Mouse (Mus musculus) adrenal gland, postnatal 4 days (tissue): ENCODE results near the gene Wnt5b. TPM values are rescaled to one million over a fixed set of nuclear protein-coding genes. Genes with fewer than 3 reads are reported as not detected.

Source experiments
- DNase-seq, 2 experiments: peaks; one replicate each; pipeline ENCODE4 v3.0.0; 2021 to 2022; ENCODE audit warnings: low spot score in 2 of 2, mixed read lengths in 2 of 2
- total RNA-seq, 2 experiments: library from RNA; stranded (reverse); gene quantifications; 2 replicates each; pipeline ENCODE4 v1.2.3; 2021

Wnt5b gene
- total RNA-seq, 2 experiments from 2014 or later = 4.5 to 6.2 TPM

- no peak for DNase-seq
Observed at GRCm38 (mm10) chr6:119418392-119419251, 125.5 kb downstream of the Wnt5b start.

DNA sequence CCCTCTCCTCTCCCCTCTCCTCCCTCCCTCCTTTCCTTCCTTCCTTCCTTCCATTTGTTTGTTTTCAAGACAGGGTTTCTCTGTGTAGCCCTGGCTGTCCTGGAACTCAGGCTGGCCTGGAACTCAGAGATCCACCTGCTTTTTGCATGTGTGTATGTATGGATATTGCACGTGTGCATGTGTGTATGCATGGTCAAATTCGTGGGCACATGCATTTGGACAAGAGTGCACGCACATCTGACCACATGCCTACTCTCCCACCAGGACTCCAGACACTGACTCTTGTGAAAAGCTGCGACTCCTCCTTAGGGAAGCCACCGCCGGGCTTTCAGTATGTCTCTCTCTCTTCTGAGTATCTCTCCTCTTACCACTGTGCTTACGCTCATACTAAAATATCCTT is 126.3 kb downstream of the Wnt5b start:
- no peak for DNase-seq

GRCm38 (mm10) chr6:119417354-119417753 is 126.8 kb downstream of the Wnt5b start, which contains the start of gene Adipor2:
TSS of gene Adipor2 (minus strand) at chr6:119417704.
- peak in 1 of 2 experiments; percentile 37 for DNase-seq

DNA sequence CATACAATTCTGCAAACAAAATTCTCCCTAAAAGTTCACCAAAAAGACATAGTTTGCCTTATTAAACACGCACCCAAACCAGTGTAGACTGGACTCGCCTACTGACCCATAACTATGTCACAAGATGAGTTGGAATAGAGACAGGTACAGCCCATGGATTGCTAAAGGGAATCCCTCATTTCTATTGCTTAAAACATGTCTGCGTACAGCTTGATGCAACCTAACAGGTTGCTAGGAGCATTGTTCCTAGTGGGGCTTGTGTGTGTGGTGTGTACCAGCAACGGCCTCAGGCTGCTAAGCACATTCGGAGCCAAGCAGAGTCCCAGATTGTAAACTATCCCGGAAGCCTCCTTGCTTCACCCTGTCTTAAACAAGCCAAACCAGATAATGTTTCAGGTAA is 127.5 kb downstream of the Wnt5b start:
- no peak for DNase-seq

- DNase-seq = no peak
Observed at GRCm38 (mm10) chr6:119414262-119415043, 129.7 kb downstream of the Wnt5b start.

- no peak for DNase-seq
Observed at GRCm38 (mm10) chr6:119412588-119412987, 131.6 kb downstream of the Wnt5b start.

DNA sequence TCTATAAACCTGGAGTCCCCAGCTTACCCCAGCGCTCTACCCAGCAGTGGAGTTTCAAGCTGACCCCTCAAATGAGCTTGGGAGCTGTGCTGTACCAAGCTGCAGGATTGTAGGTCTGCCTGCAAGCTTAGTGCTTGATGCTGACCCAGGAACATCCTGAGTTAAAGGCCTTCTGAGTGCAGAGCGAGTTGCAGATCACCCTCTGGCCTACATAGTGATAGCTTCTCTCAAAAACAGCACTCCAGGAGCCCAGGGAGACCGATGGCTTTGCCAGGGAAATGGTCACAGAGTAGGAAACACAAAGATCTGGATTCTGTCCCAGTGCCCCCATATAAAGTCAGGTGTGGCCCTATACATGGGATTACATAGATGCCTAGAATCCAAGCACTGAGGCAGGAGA is 132.6 kb downstream of the Wnt5b start:
- no peak for DNase-seq

GRCm38 (mm10) chr6:119409766-119410165 is 134.4 kb downstream of the Wnt5b start:
- no peak for DNase-seq

GRCm38 (mm10) chr6:119408582-119408981 is 135.6 kb downstream of the Wnt5b start:
- DNase-seq = no peak

DNA sequence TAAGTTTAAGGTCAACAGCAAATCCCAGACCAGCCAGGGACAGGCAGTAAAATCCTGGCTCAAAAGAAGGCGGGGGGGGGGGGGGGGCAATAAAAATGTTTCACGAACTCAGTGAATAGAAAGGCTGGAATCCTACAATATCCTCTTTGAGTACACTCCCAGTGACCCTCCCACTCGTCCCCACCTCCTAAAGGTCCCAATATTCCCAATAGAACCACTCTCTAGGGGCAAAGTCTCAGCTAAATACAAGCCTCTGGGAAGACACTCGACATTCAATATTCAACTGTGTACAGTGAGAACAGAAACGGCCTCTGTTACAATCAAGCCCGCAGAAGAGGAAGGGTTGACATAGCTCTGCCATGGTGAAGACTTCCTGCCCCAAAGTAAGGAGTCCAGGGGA is 136.3 kb downstream of the Wnt5b start:
- DNase-seq = no peak

DNA sequence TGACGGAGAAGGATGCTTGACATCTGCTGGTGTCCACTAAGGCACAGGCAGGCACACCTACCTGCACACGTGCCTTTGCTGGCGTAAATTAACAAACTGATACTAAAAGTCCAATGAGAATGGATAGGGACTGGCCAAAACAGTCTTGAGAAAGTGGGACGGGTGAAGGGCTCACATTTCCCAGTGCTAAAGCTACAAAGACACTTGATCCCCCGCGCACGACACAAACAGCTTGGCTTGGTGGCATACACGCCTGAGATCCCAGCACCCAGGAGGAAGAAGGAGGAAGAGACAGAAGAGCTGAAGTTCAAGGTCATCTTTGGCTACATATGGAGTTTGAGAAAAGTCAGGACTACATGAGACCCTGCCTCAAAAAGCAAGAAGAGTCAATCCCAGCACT is 137.6 kb downstream of the Wnt5b start:
- DNase-seq = no peak

DNA sequence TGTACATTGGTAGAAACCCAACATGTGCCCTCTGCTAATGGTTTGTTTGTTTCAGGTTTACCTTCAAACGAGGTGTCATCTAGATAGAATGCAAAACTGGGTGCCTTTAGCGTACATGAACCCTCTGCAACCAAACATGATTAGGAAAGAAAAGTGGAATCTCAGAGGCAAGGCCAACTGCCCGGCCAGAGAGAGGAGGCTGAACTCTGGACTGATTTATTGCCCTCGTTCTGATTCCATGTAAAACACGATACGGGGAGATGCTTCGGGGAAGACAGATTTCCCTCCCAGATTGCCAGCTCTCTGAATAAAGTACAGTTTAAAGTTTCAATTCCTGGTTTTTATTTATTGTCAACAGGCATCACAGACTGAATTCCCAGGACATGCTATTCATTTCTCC is 138.8 kb downstream of the Wnt5b start:
- no peak for DNase-seq

GRCm38 (mm10) chr6:119404854-119405253 is 139.3 kb downstream of the Wnt5b start:
- no peak for DNase-seq

DNA sequence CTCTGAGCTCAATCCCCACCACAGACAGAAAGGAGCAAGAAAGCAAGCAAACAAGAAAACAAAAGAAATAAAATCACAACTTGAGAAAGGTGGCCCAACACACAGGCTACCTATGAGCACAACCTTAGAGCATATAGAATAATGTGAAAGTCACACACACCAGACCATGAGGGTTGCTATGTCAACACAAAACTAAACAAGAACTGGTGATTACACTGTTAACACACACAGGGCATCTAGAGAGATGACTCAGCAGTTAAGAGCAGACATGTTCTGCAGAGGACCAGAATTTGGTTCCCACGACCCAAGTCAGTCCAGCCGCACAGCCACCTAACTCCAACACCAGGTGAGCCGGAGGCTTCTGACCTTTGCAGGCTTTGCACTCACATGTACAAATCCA is 141.2 kb downstream of the Wnt5b start:
- no peak for DNase-seq

- no peak for DNase-seq
Observed at GRCm38 (mm10) chr6:119401545-119402304, 142.4 kb downstream of the Wnt5b start.

DNA sequence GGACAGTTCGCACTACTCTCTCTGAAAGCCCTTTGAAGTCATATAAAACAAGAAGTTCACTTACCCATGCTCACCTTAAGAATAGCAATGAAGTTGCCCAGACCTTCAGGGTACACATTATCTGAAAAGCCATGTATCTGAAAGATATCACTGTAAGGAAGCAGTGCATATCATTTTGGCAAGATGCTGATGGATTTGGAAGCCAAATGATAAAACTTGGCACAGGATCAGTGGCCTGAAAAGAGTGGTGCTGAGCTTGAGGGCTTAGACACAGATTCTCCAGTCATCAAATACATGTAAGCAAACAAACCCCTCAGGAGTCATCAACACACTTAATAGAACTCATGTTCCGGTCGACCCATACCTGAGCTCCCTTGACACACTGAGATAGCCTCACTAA is 143.5 kb downstream of the Wnt5b start:
- no peak for DNase-seq

GRCm38 (mm10) chr6:119399371-119399770 is 144.8 kb downstream of the Wnt5b start:
- no peak for DNase-seq

- DNase-seq = peak; percentile 38 to 61
Observed at GRCm38 (mm10) chr6:119396309-119396634, 147.9 kb downstream of the Wnt5b start.

- DNase-seq = no peak
Observed at GRCm38 (mm10) chr6:119395421-119396308, 148.5 kb downstream of the Wnt5b start.

DNA sequence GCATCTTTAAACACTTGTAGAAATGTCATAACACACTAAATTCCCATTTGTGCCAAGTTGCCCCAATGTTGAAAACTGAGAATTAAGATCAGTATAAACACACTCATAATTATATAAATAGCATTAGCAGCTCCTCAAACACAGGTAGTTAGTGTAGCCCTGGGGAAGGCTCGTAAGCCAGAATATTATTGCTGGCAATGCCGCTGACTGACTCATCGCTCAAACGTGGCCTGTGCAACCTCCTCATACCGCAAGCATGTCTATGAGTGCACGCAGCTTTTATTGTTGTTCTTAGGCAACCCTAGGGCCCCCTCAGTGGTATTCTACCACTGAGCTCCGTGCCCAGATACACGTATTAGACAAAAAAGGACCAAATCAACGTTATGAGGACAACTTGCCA is 151.3 kb downstream of the Wnt5b start:
- DNase-seq = no peak

DNA sequence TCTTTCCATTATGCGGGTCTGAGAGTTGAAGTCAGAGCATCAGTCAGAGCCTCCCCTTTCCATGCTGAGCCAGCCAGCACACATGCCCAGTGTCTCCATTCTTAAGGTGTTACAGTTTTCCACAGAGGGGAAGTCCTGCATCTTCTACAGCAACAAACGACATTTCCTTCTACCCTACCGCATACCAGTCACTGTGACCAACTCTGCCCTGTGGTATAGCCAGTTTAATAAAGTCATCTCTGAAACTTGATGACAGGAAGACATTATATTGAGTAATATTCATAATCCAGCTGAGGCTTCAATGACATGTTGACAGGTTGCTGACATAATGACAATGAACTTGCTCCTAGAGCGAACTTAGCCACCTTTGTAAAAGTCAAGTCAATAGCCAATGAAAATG is 153.4 kb downstream of the Wnt5b start:
- no peak for DNase-seq
